Mouse (Mus musculus): ENCODE measurements around the gene Gm5148.

- no peak for TF ChIP-seq CTCF (IDR thresholded peaks at IDR 0.05; ENCODE audit: low read depth)
- TF ChIP-seq EP300 (IDR thresholded peaks at IDR 0.05; ENCODE audit: low read depth): no peak
Measured at GRCm38 (mm10) chr3:37747258-37748001, 23.1 kb upstream of the Gm5148 start.
